Mouse (Mus musculus) kidney, adult 10 weeks (tissue): ENCODE results near the gene Gm5565. TPM values are rescaled to one million over a fixed set of nuclear protein-coding genes. Genes with fewer than 3 reads are reported as not detected.

Source experiments
- polyA plus RNA-seq: library from polyadenylated mRNA; stranded (reverse); fragments of 350-450 nt; fragmentation: Illumina TruSeq; extraction: RNeasy Lipid Tissue Mini Kit (QIAGEN cat#74804); gene quantifications from one replicate; pipeline ENCODE4 v1.2.3, GENCODE M21; 2014; ENCODE audit warnings: low read depth, low replicate concordance

Gm5565 gene
- not detected for polyA plus RNA-seq

GRCm38 (mm10) chr5:146160439-146160838, at the start of gene Gm5565:
Gm5565 (minus strand) TSS chr5:146160539.

GRCm38 (mm10) chr5:146185204-146185603, 24.9 kb upstream of the Gm5565 start, which contains the start of gene 1700001J03Rik:
1700001J03Rik (minus strand) TSS chr5:146185304.

GRCm38 (mm10) chr5:146170621-146171020, 10.3 kb upstream of the Gm5565 start, which contains the start of gene Gm6309:
Gm6309 (minus strand) TSS chr5:146170721.

Other genes with a start within 250 kb of the Gm5565 start
- 0.61 TPM for gene Cyp3a25, start 150.9 kb downstream of the Gm5565 start, polyA plus RNA-seq
- gene Cyp3a59, start 81.3 kb downstream of the Gm5565 start, polyA plus RNA-seq, result not detected
- gene Gm6309, start 10.2 kb upstream of the Gm5565 start, polyA plus RNA-seq, result not detected
- not detected for gene 1700001J03Rik, start 24.8 kb upstream of the Gm5565 start, polyA plus RNA-seq
- gene Rnf6, start 61.0 kb upstream of the Gm5565 start, polyA plus RNA-seq, result 88.5 TPM
- 68.6 TPM for gene Cdk8, start 70.7 kb upstream of the Gm5565 start, polyA plus RNA-seq
- 9.4 TPM for gene Wasf3, start 224.4 kb upstream of the Gm5565 start, polyA plus RNA-seq